Mouse (Mus musculus): ENCODE measurements around the gene Henmt1. TPM values are rescaled to one million over a fixed set of nuclear protein-coding genes. Genes with fewer than 3 reads are reported as not detected.

The Henmt1 gene
- polyA plus RNA-seq, 1 experiment from 2014 or later = 1.8 TPM

GRCm38 (mm10) chr3:108921822-108922221, 17.9 kb upstream of the Henmt1 start:
- no peak overlapping the region for H3K9ac ChIP-seq (ENCODE audit: low read length)
- H3K9me3 ChIP-seq (replicated peaks; ENCODE audit: control insufficient read depth, low read length) = no peaks in the 10 kb centered on the region
- WGBS = 100% methylated on average over 1 of the region's 1 CpGs
- no peak overlapping the region for H3K4me3 ChIP-seq (ENCODE audit: low read depth, low read length)
- no peak for DNase-seq (ENCODE audit: low spot score)
- H3K36me3 ChIP-seq (ENCODE audit: control insufficient read depth, insufficient read depth, low read length) = no peaks in the 10 kb centered on the region
- H3K4me2 ChIP-seq (ENCODE audit: low read length) = no peak overlapping the region
- no peak for ATAC-seq
- no peak overlapping the region for H3K27ac ChIP-seq (ENCODE audit: low read depth, low read length)
- H3K4me1 ChIP-seq (ENCODE audit: control insufficient read depth, insufficient read depth, low read length) = no peaks in the 10 kb centered on the region
- H3K27me3 ChIP-seq (replicated peaks; ENCODE audit: control insufficient read depth, insufficient read depth, low read length) = no peaks in the 10 kb centered on the region

- H3K9me3 ChIP-seq (replicated peaks; ENCODE audit: control insufficient read depth, low read length) = no peaks in the 10 kb centered on the region
- no peak overlapping the region for H3K4me3 ChIP-seq (ENCODE audit: low read depth, low read length)
- H3K4me1 ChIP-seq (ENCODE audit: control insufficient read depth, insufficient read depth, low read length) = no peaks in the 10 kb centered on the region
- DNase-seq (ENCODE audit: low spot score) (no peak), ATAC-seq (no peak)
- no peak overlapping the region for H3K27ac ChIP-seq (ENCODE audit: low read depth, low read length)
- H3K9ac ChIP-seq (ENCODE audit: low read length) = no peak overlapping the region
- H3K4me2 ChIP-seq (ENCODE audit: low read length) = no peak overlapping the region
- no peaks in the 10 kb centered on the region for H3K27me3 ChIP-seq (replicated peaks; ENCODE audit: control insufficient read depth, insufficient read depth, low read length)
- 83% methylated on average over 4 of the region's 4 CpGs for WGBS
- H3K36me3 ChIP-seq (ENCODE audit: control insufficient read depth, insufficient read depth, low read length) = no peaks in the 10 kb centered on the region
Observed at GRCm38 (mm10) chr3:108925677-108926076, 14.0 kb upstream of the Henmt1 start.

- Histone ChIP-seq H3K27ac (ENCODE audit: low read depth, low read length) (no peak overlapping the region), H3K4me1 (ENCODE audit: control insufficient read depth, insufficient read depth, low read length) (no peaks in the 10 kb centered on the region), H3K9me3 (replicated peaks; ENCODE audit: control insufficient read depth, low read length) (no peaks in the 10 kb centered on the region), H3K36me3 (ENCODE audit: control insufficient read depth, insufficient read depth, low read length) (no peaks in the 10 kb centered on the region), H3K4me3 (ENCODE audit: low read depth, low read length) (no peak overlapping the region), H3K9ac (ENCODE audit: low read length) (no peak overlapping the region), H3K27me3 (replicated peaks; ENCODE audit: control insufficient read depth, insufficient read depth, low read length) (no peaks in the 10 kb centered on the region), H3K4me2 (ENCODE audit: low read length) (no peak overlapping the region)
- DNase-seq (ENCODE audit: low spot score) = no peak
- ATAC-seq = no peak
- 71% methylated on average over 1 of the region's 1 CpGs for WGBS
Observed at GRCm38 (mm10) chr3:108926308-108926707, 13.4 kb upstream of the Henmt1 start.

GRCm38 (mm10) chr3:108933557-108933956, 6.1 kb upstream of the Henmt1 start:
- Histone ChIP-seq H3K4me2 (ENCODE audit: low read length) (no peak overlapping the region), H3K36me3 (ENCODE audit: control insufficient read depth, insufficient read depth, low read length) (no peaks in the 10 kb centered on the region), H3K27ac (ENCODE audit: low read depth, low read length) (no peak overlapping the region), H3K9me3 (replicated peaks; ENCODE audit: control insufficient read depth, low read length) (no peaks in the 10 kb centered on the region), H3K27me3 (replicated peaks; ENCODE audit: control insufficient read depth, insufficient read depth, low read length) (no peaks in the 10 kb centered on the region), H3K4me3 (ENCODE audit: low read depth, low read length) (no peak overlapping the region), H3K4me1 (ENCODE audit: control insufficient read depth, insufficient read depth, low read length) (no peaks in the 10 kb centered on the region), H3K9ac (ENCODE audit: low read length) (no peak overlapping the region)
- ATAC-seq = no peak
- WGBS = 94% methylated on average over 6 of the region's 6 CpGs
- no peak for DNase-seq (ENCODE audit: low spot score)

- 93% methylated on average over 5 of the region's 5 CpGs for WGBS
- no peaks in the 10 kb centered on the region for H3K36me3 ChIP-seq (ENCODE audit: control insufficient read depth, insufficient read depth, low read length)
- no peaks in the 10 kb centered on the region for H3K4me1 ChIP-seq (ENCODE audit: control insufficient read depth, insufficient read depth, low read length)
- no peak overlapping the region for H3K9ac ChIP-seq (ENCODE audit: low read length)
- H3K27ac ChIP-seq (ENCODE audit: low read depth, low read length) = no peak overlapping the region
- no peaks in the 10 kb centered on the region for H3K27me3 ChIP-seq (replicated peaks; ENCODE audit: control insufficient read depth, insufficient read depth, low read length)
- DNase-seq (ENCODE audit: low spot score) = no peak
- ATAC-seq = no peak
- no peak overlapping the region for H3K4me2 ChIP-seq (ENCODE audit: low read length)
- no peaks in the 10 kb centered on the region for H3K9me3 ChIP-seq (replicated peaks; ENCODE audit: control insufficient read depth, low read length)
- no peak overlapping the region for H3K4me3 ChIP-seq (ENCODE audit: low read depth, low read length)
Observed at GRCm38 (mm10) chr3:108938691-108939090, 982 bp upstream of the Henmt1 start.

GRCm38 (mm10) chr3:108940001-108940633, 444 bp downstream of the Henmt1 start, which contains the start of gene Gm9857:
Gm9857 (minus strand) TSS chr3:108940445.
- H3K27ac ChIP-seq (ENCODE audit: low read depth, low read length) = no peak within 1 kb of the TSS
- H3K36me3 ChIP-seq (ENCODE audit: control insufficient read depth, insufficient read depth, low read length) = no peaks in the 10 kb centered on the region
- H3K27me3 ChIP-seq (replicated peaks; ENCODE audit: control insufficient read depth, insufficient read depth, low read length) = no peaks in the 10 kb centered on the region
- WGBS = 65% methylated on average over 45 of the region's 59 CpGs
- H3K4me1 ChIP-seq (ENCODE audit: control insufficient read depth, insufficient read depth, low read length) = no peaks in the 10 kb centered on the region
- peak within 1 kb of the TSS; percentile 30 for H3K4me3 ChIP-seq (ENCODE audit: low read depth, low read length)
- peak; percentile 75 for ATAC-seq
- H3K4me2 ChIP-seq (ENCODE audit: low read length) = peak within 1 kb of the TSS; percentile 48
- peak; percentile 18 for DNase-seq (ENCODE audit: low spot score)
- no peaks in the 10 kb centered on the region for H3K9me3 ChIP-seq (replicated peaks; ENCODE audit: control insufficient read depth, low read length)
- peak within 1 kb of the TSS; percentile 37; the same call in 1 of the 2 replicates for H3K9ac ChIP-seq (ENCODE audit: low read length)

- 68% methylated on average over 10 of the region's 10 CpGs for WGBS
- no peak overlapping the region for H3K9ac ChIP-seq (ENCODE audit: low read length)
Observed at GRCm38 (mm10) chr3:108940996-108941395, 1.3 kb downstream of the Henmt1 start.

DNA sequence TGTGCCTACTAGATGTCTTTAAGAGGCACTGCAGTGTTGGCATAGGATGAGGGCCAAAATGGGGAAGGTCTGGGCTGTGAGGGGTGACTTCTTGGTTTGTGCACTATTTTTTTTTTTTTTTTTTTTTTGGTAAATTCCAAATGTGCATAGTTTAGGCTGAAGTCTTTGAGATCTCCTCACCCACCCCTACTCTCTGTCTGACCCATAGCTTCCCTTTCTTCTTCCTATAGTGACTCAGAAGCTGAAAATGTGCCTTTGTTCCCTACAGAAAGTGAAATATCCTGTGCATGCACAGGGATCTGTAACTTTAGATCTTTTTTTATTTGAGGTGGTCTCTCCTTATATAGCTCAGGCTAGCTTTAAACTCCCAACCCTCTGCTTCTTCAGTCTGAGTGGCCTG, 18.3 kb downstream of the Henmt1 start:
- H3K4me3 ChIP-seq (ENCODE audit: low read depth, low read length) = no peak overlapping the region
- no peak overlapping the region for H3K4me2 ChIP-seq (ENCODE audit: low read length)
- H3K27ac ChIP-seq (ENCODE audit: low read depth, low read length) = no peak overlapping the region
- H3K9me3 ChIP-seq (replicated peaks; ENCODE audit: control insufficient read depth, low read length) = no peaks in the 10 kb centered on the region
- no peaks in the 10 kb centered on the region for H3K27me3 ChIP-seq (replicated peaks; ENCODE audit: control insufficient read depth, insufficient read depth, low read length)
- ATAC-seq (no peak), DNase-seq (ENCODE audit: low spot score) (no peak)
- H3K9ac ChIP-seq (ENCODE audit: low read length) = no peak overlapping the region
- no peaks in the 10 kb centered on the region for H3K36me3 ChIP-seq (ENCODE audit: control insufficient read depth, insufficient read depth, low read length)
- H3K4me1 ChIP-seq (ENCODE audit: control insufficient read depth, insufficient read depth, low read length) = 0 out of 2 replicates have a peak, but pooled peaks cover 2% of the 10 kb centered on the region

More at GRCm38 (mm10) chr3:108940996-108941395, 1.3 kb downstream of the Henmt1 start:
- H3K9me3 ChIP-seq (replicated peaks; ENCODE audit: control insufficient read depth, low read length) = no peaks in the 10 kb centered on the region
- H3K27ac ChIP-seq (ENCODE audit: low read depth, low read length) = no peak overlapping the region
- DNase-seq (ENCODE audit: low spot score) (no peak), ATAC-seq (no peak)
- no peaks in the 10 kb centered on the region for H3K36me3 ChIP-seq (ENCODE audit: control insufficient read depth, insufficient read depth, low read length)
- no peaks in the 10 kb centered on the region for H3K27me3 ChIP-seq (replicated peaks; ENCODE audit: control insufficient read depth, insufficient read depth, low read length)
- no peak overlapping the region for H3K4me3 ChIP-seq (ENCODE audit: low read depth, low read length)
- H3K4me1 ChIP-seq (ENCODE audit: control insufficient read depth, insufficient read depth, low read length) = no peaks in the 10 kb centered on the region
- no peak overlapping the region for H3K4me2 ChIP-seq (ENCODE audit: low read length)

DNA sequence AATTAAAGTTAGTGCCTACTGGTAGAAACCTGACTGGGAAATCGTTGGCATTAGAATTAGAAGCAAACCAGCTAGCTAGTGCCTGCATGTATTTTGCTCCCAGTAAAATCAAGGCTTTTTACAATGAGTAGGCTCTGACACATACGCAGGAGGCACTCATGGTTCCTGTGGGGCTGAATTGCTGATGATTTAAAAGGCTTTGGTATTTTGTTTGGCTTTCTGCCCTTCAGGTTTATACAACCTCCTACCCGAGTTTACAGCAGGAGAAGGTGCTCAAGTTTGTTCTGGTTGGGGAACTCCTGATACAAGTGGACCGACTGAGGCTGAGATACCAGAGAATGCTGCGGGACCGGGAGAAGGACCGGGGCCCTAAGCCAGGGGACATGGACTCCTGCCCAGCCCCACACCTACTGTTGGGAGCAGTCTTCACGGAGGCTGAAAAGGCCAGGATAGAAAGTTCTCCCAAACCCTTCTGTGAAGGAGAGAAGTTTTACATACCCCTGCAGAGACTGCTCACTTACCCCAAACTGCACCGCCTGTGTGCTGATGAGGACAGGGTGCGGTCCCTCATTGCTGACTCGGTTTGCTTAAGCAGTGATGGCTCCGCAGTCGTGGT, 20.1 kb downstream of the Henmt1 start:
- Histone ChIP-seq H3K4me3 (ENCODE audit: low read depth, low read length) (no peak overlapping the region), H3K9me3 (replicated peaks; ENCODE audit: control insufficient read depth, low read length) (no peaks in the 10 kb centered on the region), H3K27me3 (replicated peaks; ENCODE audit: control insufficient read depth, insufficient read depth, low read length) (no peaks in the 10 kb centered on the region), H3K36me3 (ENCODE audit: control insufficient read depth, insufficient read depth, low read length) (no peaks in the 10 kb centered on the region), H3K4me2 (ENCODE audit: low read length) (no peak overlapping the region), H3K27ac (ENCODE audit: low read depth, low read length) (no peak overlapping the region), H3K9ac (ENCODE audit: low read length) (no peak overlapping the region), H3K4me1 (ENCODE audit: control insufficient read depth, insufficient read depth, low read length) (0 out of 2 replicates have a peak, but pooled peaks cover 2% of the 10 kb centered on the region)
- ATAC-seq (no peak), DNase-seq (ENCODE audit: low spot score) (no peak)
- 84% methylated on average over 13 of the region's 13 CpGs for WGBS
